12 mouse cellular contexts compared by ENCODE assay signal in the genomic region with DNA sequence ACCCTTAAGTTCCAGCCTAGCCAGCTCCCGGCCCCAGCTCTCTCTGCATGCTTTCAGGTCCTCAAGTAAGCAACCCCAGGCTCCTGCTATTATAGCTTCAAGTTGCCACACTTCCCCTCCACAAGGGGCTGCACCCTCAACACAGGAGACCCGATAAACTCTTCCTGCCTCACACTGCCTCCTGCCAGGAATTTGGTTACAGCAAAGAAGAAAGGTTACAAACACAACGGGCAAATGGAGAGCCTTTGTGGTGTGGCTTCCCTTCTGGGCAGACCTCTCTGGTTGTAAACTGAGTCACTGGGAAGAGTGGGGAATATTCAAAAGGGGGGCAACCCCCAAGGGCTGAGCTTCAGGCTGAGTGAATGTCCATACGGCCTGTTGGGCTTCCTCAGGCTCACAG.
"Had no signal": no experiment of that assay in that cellular context is flagged by ENCODE, and none has a peak within 500 bp of the region (broad histone marks: within the 10 kb centered on the region; RNA-seq: fewer than 3 reads in every experiment).

No protein-coding gene starts in this region.

- H3K4me3 ChIP-seq: limb, embryonic 12.5 days; liver, embryonic 13.5 days; midbrain, embryonic 13.5 days had no signal

- DNase-seq: kidney, adult 8-10 months; kidney, postnatal 36 days; layer of hippocampus, adult 9-11 months; layer of hippocampus, postnatal 36 days; liver; liver, embryonic 13.5 days; liver, postnatal 0 days; lung, postnatal 36 days; thymus, postnatal 36 days had no signal

- H3K9ac ChIP-seq: limb, embryonic 12.5 days; liver, embryonic 13.5 days; liver, postnatal 0 days; midbrain, embryonic 13.5 days had no signal

- H3K36me3 ChIP-seq: limb, embryonic 12.5 days; liver, embryonic 13.5 days; midbrain, embryonic 13.5 days had no signal

- H3K4me2 ChIP-seq: limb, embryonic 12.5 days; liver, embryonic 13.5 days; midbrain, embryonic 13.5 days had no signal

- H3K4me1 ChIP-seq: liver, embryonic 13.5 days; midbrain, embryonic 13.5 days had no signal

- H3K27me3 ChIP-seq: limb, embryonic 12.5 days; liver, embryonic 13.5 days; midbrain, embryonic 13.5 days had no signal

- H3K27ac ChIP-seq: kidney, postnatal 0 days; limb, embryonic 12.5 days; liver, embryonic 13.5 days; midbrain, embryonic 13.5 days had no signal

- ATAC-seq: liver, postnatal 0 days had no signal

- H3K9me3 ChIP-seq: limb, embryonic 12.5 days; liver, embryonic 13.5 days; midbrain, embryonic 13.5 days had no signal
